Mouse (Mus musculus): ENCODE data around the gene Arpc2.

Gene Arpc2

GRCm38 (mm10) chr1:74235938-74236589 lies at the start of gene Arpc2:
Gene Arpc2, plus strand, starts transcription at chr1:74236084.
- peak; percentile 98 for DNase-seq (ENCODE audit: low spot score)

DNA sequence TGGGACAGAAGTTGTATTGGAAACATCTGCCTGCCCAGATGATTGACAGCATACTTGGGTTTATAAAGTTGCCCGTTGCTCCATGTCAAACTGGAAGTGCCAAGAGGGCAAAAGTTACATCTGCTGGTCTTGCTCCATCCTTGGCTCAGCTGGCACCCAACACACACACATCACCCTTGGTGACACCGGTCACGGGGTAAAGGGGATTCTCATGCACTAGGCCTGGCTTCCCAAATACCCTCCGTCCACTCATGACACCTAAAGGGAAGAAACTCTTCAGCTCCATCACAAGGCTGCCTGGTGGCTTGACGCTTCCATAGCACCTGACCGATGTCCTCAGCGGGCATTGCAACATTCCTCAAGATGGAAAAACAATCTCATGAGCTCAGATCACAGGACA lies 45.4 kb upstream of the Arpc2 start:
- no peak for DNase-seq (ENCODE audit: low spot score)

GRCm38 (mm10) chr1:74192711-74193110 lies 43.2 kb upstream of the Arpc2 start:
- DNase-seq (ENCODE audit: low spot score), result no peak

- DNase-seq (ENCODE audit: low spot score), result no peak
Measured at GRCm38 (mm10) chr1:74194445-74194844, 41.4 kb upstream of the Arpc2 start, which contains the start of gene Cxcr1. Gene Cxcr1, minus strand, starts transcription at chr1:74194631.

- no peak for DNase-seq (ENCODE audit: low spot score)
Measured at GRCm38 (mm10) chr1:74195961-74196360, 39.9 kb upstream of the Arpc2 start.

- no peak for DNase-seq (ENCODE audit: low spot score)
Measured at GRCm38 (mm10) chr1:74196621-74197419, 39.1 kb upstream of the Arpc2 start.

GRCm38 (mm10) chr1:74197726-74198470 lies 38.0 kb upstream of the Arpc2 start:
- DNase-seq (ENCODE audit: low spot score), result no peak

GRCm38 (mm10) chr1:74199046-74199445 lies 36.8 kb upstream of the Arpc2 start:
- no peak for DNase-seq (ENCODE audit: low spot score)

- no peak for DNase-seq (ENCODE audit: low spot score)
Measured at GRCm38 (mm10) chr1:74201048-74201844, 34.6 kb upstream of the Arpc2 start.

DNA sequence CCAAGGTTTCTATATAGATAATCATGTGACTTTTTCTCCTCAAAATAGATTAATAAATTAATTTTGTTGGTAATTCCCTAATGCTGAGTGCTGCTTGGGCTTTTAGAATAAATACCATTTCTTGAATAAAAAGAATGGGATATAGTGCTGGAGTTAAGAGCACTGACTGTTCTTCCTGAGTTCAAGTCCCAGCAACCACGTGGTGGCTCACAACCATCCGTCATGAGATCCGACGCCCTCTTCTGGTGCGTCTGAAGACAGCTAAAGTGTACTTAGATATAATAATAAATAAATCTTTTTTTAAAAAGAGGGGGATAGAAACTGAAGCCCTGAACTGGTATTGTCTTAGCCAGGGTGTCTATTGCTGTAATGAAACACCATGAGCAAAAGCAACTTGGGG lies 32.4 kb upstream of the Arpc2 start:
- DNase-seq (ENCODE audit: low spot score), result no peak

- DNase-seq (ENCODE audit: low spot score), result no peak
Measured at GRCm38 (mm10) chr1:74205881-74206280, 30.0 kb upstream of the Arpc2 start.

- no peak for DNase-seq (ENCODE audit: low spot score)
Measured at GRCm38 (mm10) chr1:74206642-74207041, 29.2 kb upstream of the Arpc2 start.

GRCm38 (mm10) chr1:74207906-74208305 lies 28.0 kb upstream of the Arpc2 start:
- DNase-seq (ENCODE audit: low spot score), result no peak

DNA sequence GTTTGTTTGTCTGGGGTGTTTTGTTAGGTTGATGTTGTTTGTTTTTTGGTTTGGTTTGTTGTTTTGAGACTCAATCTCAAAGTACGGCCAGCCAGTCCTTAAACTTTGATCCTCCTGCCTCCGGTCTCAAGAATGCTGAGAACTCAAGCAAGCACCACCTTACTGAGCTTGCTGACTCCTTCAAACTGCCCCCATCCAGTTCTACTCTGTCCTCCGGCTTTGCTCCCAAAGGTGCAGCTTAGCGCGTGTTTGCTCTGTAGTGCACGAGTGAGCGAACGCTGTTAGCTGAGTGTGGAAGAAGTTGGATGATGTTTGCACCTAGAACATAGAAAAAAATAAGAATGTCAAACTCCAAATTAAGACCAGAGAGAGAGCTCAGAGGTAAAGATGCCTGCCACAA lies 26.9 kb upstream of the Arpc2 start:
- DNase-seq (ENCODE audit: low spot score), result no peak

GRCm38 (mm10) chr1:74219922-74220321 lies 16.0 kb upstream of the Arpc2 start:
- DNase-seq (ENCODE audit: low spot score), result no peak

DNA sequence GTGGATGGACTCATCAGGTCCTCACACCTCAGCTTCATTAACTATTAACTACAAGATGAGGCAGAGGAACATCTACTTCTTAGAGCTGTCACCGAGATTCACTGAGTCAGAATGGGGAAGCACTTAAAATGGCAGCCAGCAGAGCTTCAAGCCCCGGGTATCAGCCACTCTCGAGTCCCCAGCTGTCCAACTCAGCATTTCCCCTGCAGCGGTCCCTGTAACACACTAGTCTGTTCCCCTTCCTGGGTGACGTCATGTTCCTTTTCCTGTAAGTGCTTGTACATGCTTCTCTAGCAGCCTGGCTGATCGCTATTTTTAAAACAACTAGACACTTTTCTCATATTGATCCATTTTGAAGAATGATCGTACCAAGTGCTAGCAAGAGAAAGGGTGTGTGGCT lies 8.6 kb upstream of the Arpc2 start:
- DNase-seq (ENCODE audit: low spot score), result peak; percentile 36

- no peak for DNase-seq (ENCODE audit: low spot score)
Measured at GRCm38 (mm10) chr1:74229942-74230341, 5.9 kb upstream of the Arpc2 start.

- no peak for DNase-seq (ENCODE audit: low spot score)
Measured at GRCm38 (mm10) chr1:74230992-74231391, 4.9 kb upstream of the Arpc2 start.

- peak; percentile 59 for DNase-seq (ENCODE audit: low spot score)
Measured at GRCm38 (mm10) chr1:74236590-74237317, 870 bp downstream of the Arpc2 start.

DNA sequence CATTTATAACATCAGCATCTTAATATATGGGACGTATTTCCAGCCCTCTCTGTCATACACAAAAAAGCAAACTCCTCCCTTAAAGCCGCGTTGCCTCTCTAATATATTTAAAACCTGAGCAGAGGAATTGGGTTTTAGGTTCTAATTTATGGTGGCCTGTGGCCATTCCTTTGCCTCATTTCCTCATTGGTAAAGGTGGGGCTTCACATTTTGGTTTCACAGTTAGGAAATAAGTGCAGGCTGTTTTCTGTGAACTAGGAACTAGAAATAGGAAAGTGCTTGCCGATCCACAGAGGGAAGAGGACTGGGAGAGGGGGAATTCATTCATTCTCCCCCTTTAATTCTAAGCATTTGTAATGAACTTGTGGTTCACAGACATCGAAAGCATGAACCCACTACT lies 1.8 kb downstream of the Arpc2 start:
- no peak for DNase-seq (ENCODE audit: low spot score)

- no peak for DNase-seq (ENCODE audit: low spot score)
Measured at GRCm38 (mm10) chr1:74238136-74238535, 2.3 kb downstream of the Arpc2 start.

Measured in spleen, adult 12 weeks (tissue).